Mouse (Mus musculus) frontal cortex, adult 2 months (tissue): ENCODE data around the gene Oas1d. TPM values are rescaled to one million over a fixed set of nuclear protein-coding genes. Genes with fewer than 3 reads are reported as not detected.
A peak's percentile ranks its signal among the peaks of the same experiment; 100 is the strongest.
"Not testable (repeated sequence)": the region's sequence is repeated elsewhere in the genome, so short reads cannot be mapped to it uniquely, and the experiment has no call there.

Experiments
- DNase-seq, 2 experiments: peaks; one replicate each; pipeline ENCODE4 v3.0.0; 2022; ENCODE audit warnings: low spot score in 1 of 2; ENCODE audit errors: extremely low spot score in 1 of 2
- polyA plus RNA-seq: library from polyadenylated mRNA; depleted of rRNA; stranded (reverse); fragments of >200 nt; gene quantifications from 2 replicates; pipeline ENCODE4 v1.2.3, GENCODE M21; 2012; rRNA removed

The Oas1d gene
- 0.08 TPM in 1 of 2 replicates, not detected in the other for polyA plus RNA-seq

- not testable (repeated sequence) for DNase-seq
Measured at GRCm38 (mm10) chr5:120914204-120914603, at the start of gene Oas1d. Gene Oas1d (plus strand): TSS chr5:120914536.

GRCm38 (mm10) chr5:120865336-120865860, 48.9 kb upstream of the Oas1d start:
- DNase-seq, result peak in 1 of 2 experiments; percentile 14

- DNase-seq, result no peak
Measured at GRCm38 (mm10) chr5:120869436-120870015, 44.8 kb upstream of the Oas1d start.

- no peak for DNase-seq
Measured at GRCm38 (mm10) chr5:120870081-120870480, 44.3 kb upstream of the Oas1d start.

GRCm38 (mm10) chr5:120870782-120871181, 43.6 kb upstream of the Oas1d start:
- DNase-seq, result peak in 1 of 2 experiments; percentile 13

- no peak for DNase-seq
Measured at GRCm38 (mm10) chr5:120871469-120871868, 42.9 kb upstream of the Oas1d start.

- not testable (repeated sequence) for DNase-seq
Measured at GRCm38 (mm10) chr5:120876839-120877238, 37.5 kb upstream of the Oas1d start.

- DNase-seq, result not testable (repeated sequence)
Measured at GRCm38 (mm10) chr5:120877407-120877806, 36.9 kb upstream of the Oas1d start.

- not testable (repeated sequence) for DNase-seq
Measured at GRCm38 (mm10) chr5:120878803-120879202, 35.5 kb upstream of the Oas1d start.

GRCm38 (mm10) chr5:120881681-120882080, 32.7 kb upstream of the Oas1d start:
- DNase-seq, result not testable (repeated sequence)

- not testable (repeated sequence) for DNase-seq
Measured at GRCm38 (mm10) chr5:120887413-120887812, 26.9 kb upstream of the Oas1d start, which contains the start of gene Oas1g. Gene Oas1g (minus strand): TSS chr5:120887613.

- DNase-seq, result no peak
Measured at GRCm38 (mm10) chr5:120887831-120888230, 26.5 kb upstream of the Oas1d start.

- not testable (repeated sequence) for DNase-seq
Measured at GRCm38 (mm10) chr5:120888294-120888815, 26.0 kb upstream of the Oas1d start.

- DNase-seq, result no peak
Measured at GRCm38 (mm10) chr5:120890026-120890425, 24.3 kb upstream of the Oas1d start.

- no peak for DNase-seq
Measured at GRCm38 (mm10) chr5:120890991-120891390, 23.3 kb upstream of the Oas1d start.

- not testable (repeated sequence) for DNase-seq
Measured at GRCm38 (mm10) chr5:120891566-120892242, 22.6 kb upstream of the Oas1d start.

- no peak for DNase-seq
Measured at GRCm38 (mm10) chr5:120892243-120892660, 22.1 kb upstream of the Oas1d start.

- DNase-seq, result not testable (repeated sequence)
Measured at GRCm38 (mm10) chr5:120893866-120894265, 20.5 kb upstream of the Oas1d start.

GRCm38 (mm10) chr5:120894692-120895091, 19.6 kb upstream of the Oas1d start:
- not testable (repeated sequence) for DNase-seq

GRCm38 (mm10) chr5:120895231-120895900, 19.0 kb upstream of the Oas1d start:
- DNase-seq, result no peak

GRCm38 (mm10) chr5:120898307-120898706, 16.0 kb upstream of the Oas1d start:
- DNase-seq, result no peak
